Mouse (Mus musculus) CH12.LX (cell line): ENCODE measurements around the gene Fam3b. TPM values are rescaled to one million over a fixed set of nuclear protein-coding genes. Genes with fewer than 3 reads are reported as not detected.

Source experiments
- DNase-seq: peaks from one replicate; pipeline ENCODE4 v3.0.0-alpha.2; 2013; ENCODE audit errors: extremely low read depth
- H3K27ac ChIP-seq: 2 replicates; pipeline ENCODE4 v1.5.1; 2012; ENCODE audit warnings: low read depth, mild to moderate bottlenecking, control low read depth, moderate library complexity; ENCODE audit not compliant: insufficient read depth
- H3K27me3 ChIP-seq: replicated peaks from 2 replicates; pipeline ENCODE3; 2012; ENCODE audit warnings: inconsistent platforms
- H3K36me3 ChIP-seq, 2 experiments: replicated peaks in 1 of 2; 2 replicates each; pipeline versions ENCODE3 to v1.6.1; 2012; ENCODE audit warnings: inconsistent platforms in 1 of 2, low read length in 1 of 2, mild to moderate bottlenecking in 1 of 2, mixed read lengths in 1 of 2, moderate library complexity in 1 of 2; ENCODE audit not compliant: control insufficient read depth in 1 of 2, insufficient read depth in 1 of 2
- H3K4me1 ChIP-seq, 2 experiments: 2 replicates each; pipeline ENCODE4 v1.6.1; 2012; ENCODE audit warnings: inconsistent platforms in 1 of 2, moderate library complexity in 1 of 2; ENCODE audit not compliant: insufficient read depth in 2 of 2, control insufficient read depth in 1 of 2
- H3K4me2 ChIP-seq: 2 replicates; pipeline ENCODE4 v1.6.1; 2012; ENCODE audit warnings: low read depth, mild to moderate bottlenecking, control low read depth; ENCODE audit not compliant: poor library complexity, insufficient read depth, severe bottlenecking
- H3K4me3 ChIP-seq, 3 experiments: fragments of 150-350 bp in 1 of 3; sonication (generic) in 1 of 3; replicated peaks in 1 of 3; 2 replicates each; pipeline versions ENCODE3 to v1.5.1; 2011 to 2012; ENCODE audit warnings: low read depth in 2 of 3, low read length in 2 of 3, mild to moderate bottlenecking in 2 of 3, moderate library complexity in 2 of 3, control low read depth in 1 of 3, improper control_type of control experiment in 1 of 3, inconsistent platforms in 1 of 3, mixed read lengths in 1 of 3; ENCODE audit not compliant: poor library complexity in 1 of 3
- H3K79me2 ChIP-seq: replicated peaks from 2 replicates; pipeline ENCODE4 v1.6.1; 2012; ENCODE audit warnings: mild to moderate bottlenecking, moderate library complexity; ENCODE audit not compliant: control insufficient read depth, poor library complexity, insufficient read depth, severe bottlenecking; ENCODE audit errors: extremely low read depth
- H3K9ac ChIP-seq: 2 replicates; pipeline ENCODE4 v1.6.1; 2012; ENCODE audit warnings: low read depth, mild to moderate bottlenecking, control low read depth, moderate library complexity; ENCODE audit not compliant: insufficient read depth
- H3K9me3 ChIP-seq: replicated peaks from 2 replicates; pipeline ENCODE3; 2012; ENCODE audit warnings: low read length, inconsistent platforms, mixed read lengths
- BHLHE40 ChIP-seq: IDR thresholded peaks from 2 replicates; pipeline ENCODE4 v1.6.1; 2011; ENCODE audit warnings: mild to moderate bottlenecking, low read depth, low read length, improper control_type of control experiment
- CHD1 ChIP-seq: IDR thresholded peaks from 2 replicates; pipeline ENCODE4 v1.6.1; 2012; ENCODE audit warnings: low read depth, low read length, improper control_type of control experiment, inconsistent platforms
- E2F4 ChIP-seq: IDR thresholded peaks from 2 replicates; pipeline ENCODE4 v1.6.1; 2011; ENCODE audit warnings: low read depth, low read length, improper control_type of control experiment; ENCODE audit not compliant: insufficient replicate concordance
- EP300 ChIP-seq: IDR thresholded peaks from 2 replicates; pipeline ENCODE4 v1.6.1; 2011; ENCODE audit warnings: low read length, improper control_type of control experiment
- IRF4 ChIP-seq: IDR thresholded peaks from 2 replicates; pipeline ENCODE4 v1.6.1; 2014; ENCODE audit warnings: low read depth, mild to moderate bottlenecking, inconsistent platforms, low read length, improper control_type of control experiment
- JUN ChIP-seq: IDR thresholded peaks from 2 replicates; pipeline ENCODE4 v1.6.1; 2011; ENCODE audit warnings: low read depth, mild to moderate bottlenecking, low read length, improper control_type of control experiment, moderate library complexity; ENCODE audit not compliant: insufficient read depth
- KAT2A ChIP-seq: IDR thresholded peaks from 2 replicates; pipeline ENCODE4 v1.6.1; 2012; ENCODE audit warnings: low read length, improper control_type of control experiment, inconsistent platforms; ENCODE audit not compliant: insufficient replicate concordance
- MAX ChIP-seq: IDR thresholded peaks from 2 replicates; pipeline ENCODE4 v1.6.1; 2011; ENCODE audit warnings: low read length, improper control_type of control experiment
- MAZ ChIP-seq: IDR thresholded peaks from 2 replicates; pipeline ENCODE4 v1.6.1; 2012; ENCODE audit warnings: low read depth, mild to moderate bottlenecking, inconsistent platforms, low read length, improper control_type of control experiment, moderate library complexity
- MXI1 ChIP-seq: IDR thresholded peaks from 2 replicates; pipeline ENCODE4 v1.6.1; 2011; ENCODE audit warnings: mild to moderate bottlenecking, low read depth, low read length, improper control_type of control experiment
- MYC ChIP-seq: IDR thresholded peaks from 2 replicates; pipeline ENCODE4 v1.6.1; 2011; ENCODE audit warnings: low read depth, mild to moderate bottlenecking, improper control_type of control experiment, low read length
- NELFE ChIP-seq: IDR thresholded peaks from 2 replicates; pipeline ENCODE4 v1.6.1; 2011; ENCODE audit warnings: low read depth, low read length, improper control_type of control experiment
- RAD21 ChIP-seq: IDR thresholded peaks from 2 replicates; pipeline ENCODE4 v1.6.1; 2011; ENCODE audit warnings: low read depth, mild to moderate bottlenecking, low read length, improper control_type of control experiment, moderate library complexity
- SIN3A ChIP-seq: IDR thresholded peaks from 2 replicates; pipeline ENCODE4 v1.6.1; 2012; ENCODE audit warnings: low read length, improper control_type of control experiment, inconsistent platforms
- TCF12 ChIP-seq: IDR thresholded peaks from 2 replicates; pipeline ENCODE4 v1.6.1; 2014; ENCODE audit warnings: low read depth, mild to moderate bottlenecking, inconsistent platforms, low read length, improper control_type of control experiment
- UBTF ChIP-seq: IDR thresholded peaks from 2 replicates; pipeline ENCODE4 v1.6.1; 2012; ENCODE audit warnings: low read depth, mild to moderate bottlenecking, inconsistent platforms, low read length, improper control_type of control experiment, moderate library complexity
- USF1 ChIP-seq: IDR thresholded peaks from 2 replicates; pipeline ENCODE4 v1.6.1; 2014; ENCODE audit warnings: low read depth, mild to moderate bottlenecking, inconsistent platforms, low read length, improper control_type of control experiment
- USF2 ChIP-seq: conservative IDR thresholded peaks from 2 replicates; pipeline ENCODE4 v1.6.1; 2011; ENCODE audit warnings: low read depth, low read length, improper control_type of control experiment
- ZKSCAN1 ChIP-seq: IDR thresholded peaks from 2 replicates; pipeline ENCODE4 v1.6.1; 2012; ENCODE audit warnings: low read depth, inconsistent platforms, low read length, improper control_type of control experiment, borderline replicate concordance
- ZMIZ1 ChIP-seq: IDR thresholded peaks from 2 replicates; pipeline ENCODE4 v1.6.1; 2012; ENCODE audit warnings: low read depth, mild to moderate bottlenecking, inconsistent platforms, low read length, improper control_type of control experiment
- ZNF384 ChIP-seq: IDR thresholded peaks from 2 replicates; pipeline ENCODE4 v1.6.1; 2012; ENCODE audit warnings: low read depth, low read length, improper control_type of control experiment, inconsistent platforms
- dilution Hi-C: fragments of 300-500 bp; cut with MboI; formaldehyde crosslinking; loops from 2 replicates; pipeline ENCODE4 v1.14.3; 2020; ENCODE audit warnings: low sequenced_read_pairs; ENCODE audit not compliant: extremely low pct_unique_long_range_greater_than_20kb, extremely low pct_ligation_motif_present
- in situ Hi-C: fragments of 300-500 bp; cut with MboI; formaldehyde crosslinking; loops from 3 replicates; pipeline ENCODE4 v1.14.3; 2019; ENCODE audit warnings: low sequenced_read_pairs, low pct_ligation_motif_present, low pct_unique_long_range_greater_than_20kb, mixed read lengths
- polyA plus RNA-seq: library from polyadenylated mRNA; unstranded; fragments of >175 nt; gene quantifications from 2 replicates; pipeline ENCODE4 v1.2.1, GENCODE M21; 2012; ENCODE audit warnings: low read depth; ENCODE audit not compliant: insufficient read length
- total RNA-seq, 2 experiments: library from RNA; depleted of rRNA; stranded (reverse); fragments of 300-350 nt in 1 of 2; fragments of >200 nt in 1 of 2; gene quantifications; 2 replicates each; pipeline ENCODE4 v1.2.3; 2012 to 2014

The Fam3b gene
- total and polyA plus RNA-seq, 3 experiments, result not detected

- dilution Hi-C loops, result no loop called here
- no peak for DNase-seq
- in situ Hi-C loops, result no loop called here
These were observed 9.8 kb downstream of the Fam3b start for GRCm38 (mm10) chr16:97504793-97505192.

GRCm38 (mm10) chr16:97503849-97504248, 10.8 kb downstream of the Fam3b start:
- no peaks in the 10 kb centered on the region for H3K27me3 ChIP-seq
- no peaks in the 10 kb centered on the region for H3K36me3 ChIP-seq
- H3K79me2 ChIP-seq, result no peaks in the 10 kb centered on the region
- dilution Hi-C loops (no loop called here), in situ Hi-C loops (no loop called here)
- H3K4me2 ChIP-seq, result no peak overlapping the region
- no peak overlapping the region for H3K4me3 ChIP-seq
- H3K9ac ChIP-seq, result no peak overlapping the region
- no peaks in the 10 kb centered on the region for H3K9me3 ChIP-seq
- H3K27ac ChIP-seq, result no peak overlapping the region
- TF ChIP-seq RAD21 (no peak), ZMIZ1 (no peak), CHD1 (no peak), E2F4 (no peak), USF1 (no peak), KAT2A (no peak), USF2 (no peak), EP300 (no peak), SIN3A (no peak), MXI1 (no peak), IRF4 (no peak), MAX (no peak), JUN (no peak), UBTF (no peak), MYC (no peak), MAZ (no peak), ZNF384 (no peak), BHLHE40 (no peak), TCF12 (no peak), ZKSCAN1 (no peak)
- DNase-seq, result peak; percentile 10
- H3K4me1 ChIP-seq, result peaks cover 3 to 4% of the 10 kb centered on the region in 2 experiments; a peak in 1 of 4 replicates

More at GRCm38 (mm10) chr16:97504793-97505192, 9.8 kb downstream of the Fam3b start:
- H3K4me2 ChIP-seq, result no peak overlapping the region
- no peak overlapping the region for H3K27ac ChIP-seq
- no peak overlapping the region for H3K4me3 ChIP-seq
- no peaks in the 10 kb centered on the region for H3K9me3 ChIP-seq
- H3K36me3 ChIP-seq, result no peaks in the 10 kb centered on the region
- peaks cover 3 to 4% of the 10 kb centered on the region in 2 experiments; a peak in 1 of 4 replicates for H3K4me1 ChIP-seq
- no peaks in the 10 kb centered on the region for H3K79me2 ChIP-seq
- no peak overlapping the region for H3K9ac ChIP-seq
- H3K27me3 ChIP-seq, result no peaks in the 10 kb centered on the region
- TF ChIP-seq RAD21 (no peak), MYC (no peak), NELFE (no peak)
- TF ChIP-seq, all 38 proteins: peak for 0
